Mouse (Mus musculus) ES-CJ7 (cell line): ENCODE results near the gene Adgrg4.

Source experiments
- DNase-seq: peaks from one replicate; pipeline ENCODE4 v3.0.0; 2011; ENCODE audit warnings: low read depth, low spot score

Adgrg4 gene

GRCm38 (mm10) chrX:56869863-56870262 lies at the start of gene Adgrg4:
Adgrg4 (plus strand) TSS chrX:56870163.
- DNase-seq, result no peak

GRCm38 (mm10) chrX:56821765-56822603 lies 48.0 kb upstream of the Adgrg4 start, which contains the start of gene Map7d3:
Map7d3 (minus strand) TSS chrX:56822326.
- DNase-seq, result peak; percentile 20

GRCm38 (mm10) chrX:56827492-56827891 lies 42.5 kb upstream of the Adgrg4 start:
- DNase-seq, result no peak

GRCm38 (mm10) chrX:56835842-56836241 lies 34.1 kb upstream of the Adgrg4 start:
- no peak for DNase-seq

- peak; percentile 14 for DNase-seq
These were observed 30.6 kb upstream of the Adgrg4 start for GRCm38 (mm10) chrX:56839369-56839768.

GRCm38 (mm10) chrX:56841255-56841654 lies 28.7 kb upstream of the Adgrg4 start:
- peak; percentile 14 for DNase-seq

GRCm38 (mm10) chrX:57012891-57013290 lies 142.9 kb downstream of the Adgrg4 start:
- DNase-seq, result no peak

- DNase-seq, result no peak
These were observed 172.8 kb downstream of the Adgrg4 start, which contains the start of gene Brs3 for GRCm38 (mm10) chrX:57042774-57043173. Brs3 (plus strand) TSS chrX:57043074.

GRCm38 (mm10) chrX:57043869-57044268 lies 173.9 kb downstream of the Adgrg4 start:
- DNase-seq, result no peak
